Mouse (Mus musculus) liver, embryonic 12.5 days (tissue): ENCODE measurements around the gene Myb. TPM values are rescaled to one million over a fixed set of nuclear protein-coding genes. Genes with fewer than 3 reads are reported as not detected.

Source experiments
- ATAC-seq: fragments of 200-750 bp; cut with Nextera tagmentation; 2 replicates; pipeline ENCODE4 v1.8.0; 2017; ENCODE audit warnings: moderate number of reproducible peaks, mild to moderate bottlenecking, moderate library complexity
- H3K27ac ChIP-seq: fragments of 300-500 bp; sonication (generic); 2 replicates; pipeline ENCODE4 v1.5.1; 2016; ENCODE audit warnings: mild to moderate bottlenecking
- H3K27me3 ChIP-seq: fragments of 300-500 bp; sonication (generic); replicated peaks from 2 replicates; pipeline ENCODE4 v1.6.1; 2016; ENCODE audit warnings: mild to moderate bottlenecking, moderate library complexity
- H3K36me3 ChIP-seq: fragments of 300-500 bp; sonication (generic); 2 replicates; pipeline ENCODE4 v1.6.1; 2016; ENCODE audit warnings: mild to moderate bottlenecking, moderate library complexity
- H3K4me1 ChIP-seq: fragments of 300-500 bp; sonication (generic); 2 replicates; pipeline ENCODE4 v1.6.1; 2016
- H3K4me2 ChIP-seq: fragments of 300-500 bp; sonication (generic); 2 replicates; pipeline ENCODE4 v1.6.1; 2016; ENCODE audit warnings: mild to moderate bottlenecking, moderate library complexity
- H3K4me3 ChIP-seq: fragments of 300-500 bp; sonication (generic); 2 replicates; pipeline ENCODE4 v1.5.1; 2016; ENCODE audit warnings: mild to moderate bottlenecking, moderate library complexity
- H3K9ac ChIP-seq: fragments of 300-500 bp; sonication (generic); 2 replicates; pipeline ENCODE4 v1.6.1; 2016; ENCODE audit warnings: mild to moderate bottlenecking, moderate library complexity
- H3K9me3 ChIP-seq: fragments of 300-500 bp; sonication (generic); replicated peaks from 2 replicates; pipeline ENCODE4 v1.6.1; 2016; ENCODE audit warnings: mild to moderate bottlenecking, moderate library complexity
- WGBS: fragments of 180-500 bp; shearing (Covaris S2); methylation state at CpG from one replicate; pipeline ENCODE4 v1.1.7; 2016; ENCODE audit not compliant: insufficient replicate concordance; 5-methylcytosine and 5-hydroxymethylcytosine counted together
- polyA plus RNA-seq: library from polyadenylated mRNA; unstranded; fragments of >200 nt; fragmentation: Nextera tagmentation; extraction: Ambion mirVana; gene quantifications from 2 replicates; pipeline ENCODE4 v1.2.1, GENCODE M21; 2016

Myb gene
- polyA plus RNA-seq, 1 experiment from 2014 or later: 24.7 TPM

DNA sequence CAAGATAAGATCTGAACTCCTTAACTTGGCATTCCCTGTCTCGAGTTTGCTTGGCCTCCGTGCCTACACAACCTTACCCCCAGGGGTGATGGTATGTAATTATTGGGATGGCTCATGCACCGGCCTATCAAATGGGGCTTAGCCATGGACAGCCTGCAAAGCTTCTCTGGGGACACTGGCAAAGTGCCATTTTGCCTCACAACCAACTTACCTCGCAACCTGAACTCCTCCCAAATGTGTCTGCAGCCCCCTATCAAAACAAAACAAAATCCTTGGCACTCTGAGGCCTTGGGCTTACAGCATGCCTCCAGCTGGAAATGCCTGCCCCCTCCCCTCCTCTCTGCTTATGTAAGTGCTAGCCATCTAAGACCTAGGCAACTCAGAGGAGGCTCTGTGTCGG is 6.4 kb upstream of the Myb start:
- no peak for ATAC-seq
- Histone ChIP-seq H3K27ac (no peak overlapping the region), H3K4me3 (no peak overlapping the region), H3K4me1 (peaks cover 7% of the 10 kb centered on the region; the same call in 1 of the 2 replicates), H3K36me3 (no peaks in the 10 kb centered on the region), H3K4me2 (no peak overlapping the region), H3K9me3 (no peaks in the 10 kb centered on the region), H3K27me3 (peaks cover 6% of the 10 kb centered on the region; the same call in 1 of the 2 replicates), H3K9ac (no peak overlapping the region)
- WGBS: 80% methylated on average over 5 of the region's 5 CpGs

DNA sequence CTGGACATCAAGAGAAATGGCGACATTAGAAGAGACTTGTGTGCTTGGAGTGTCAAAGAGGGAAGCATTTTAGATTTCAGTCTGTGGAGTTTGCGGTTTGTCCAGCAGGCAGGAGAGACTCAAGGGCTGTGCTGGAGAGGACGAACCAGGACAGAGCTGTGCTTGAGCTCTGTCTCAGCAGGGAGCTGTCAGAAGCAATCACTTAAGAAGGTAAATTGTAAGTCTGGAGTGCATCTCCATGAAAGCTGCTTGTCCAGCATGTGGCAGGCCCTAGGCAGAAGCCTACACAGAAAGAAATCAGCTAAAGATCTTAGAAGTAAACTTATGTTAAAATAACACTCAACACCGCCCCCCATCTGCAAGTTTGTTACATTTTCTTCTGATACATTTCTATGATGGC is 4.6 kb upstream of the Myb start:
- no peak overlapping the region for H3K27ac ChIP-seq
- ATAC-seq: no peak
- 80% methylated on average over 4 of the region's 4 CpGs for WGBS
- no peaks in the 10 kb centered on the region for H3K36me3 ChIP-seq
- no peaks in the 10 kb centered on the region for H3K9me3 ChIP-seq
- H3K4me1 ChIP-seq: peaks cover 18% of the 10 kb centered on the region
- peaks cover 14% of the 10 kb centered on the region; the same call in 1 of the 2 replicates for H3K27me3 ChIP-seq
- H3K4me2 ChIP-seq: no peak overlapping the region
- H3K4me3 ChIP-seq: no peak overlapping the region
- no peak overlapping the region for H3K9ac ChIP-seq

GRCm38 (mm10) chr10:21162124-21162523 is 1.3 kb upstream of the Myb start:
- Histone ChIP-seq H3K4me3 (peak overlapping the region; percentile 81; the same call in 1 of the 2 replicates), H3K27me3 (peaks cover 21% of the 10 kb centered on the region; the same call in 1 of the 2 replicates), H3K9ac (no peak overlapping the region), H3K27ac (no peak overlapping the region), H3K4me2 (peak overlapping the region; percentile 100), H3K36me3 (no peaks in the 10 kb centered on the region), H3K4me1 (peaks cover 47% of the 10 kb centered on the region), H3K9me3 (no peaks in the 10 kb centered on the region)
- no peak for ATAC-seq
- 52% methylated on average over 3 of the region's 3 CpGs for WGBS

DNA sequence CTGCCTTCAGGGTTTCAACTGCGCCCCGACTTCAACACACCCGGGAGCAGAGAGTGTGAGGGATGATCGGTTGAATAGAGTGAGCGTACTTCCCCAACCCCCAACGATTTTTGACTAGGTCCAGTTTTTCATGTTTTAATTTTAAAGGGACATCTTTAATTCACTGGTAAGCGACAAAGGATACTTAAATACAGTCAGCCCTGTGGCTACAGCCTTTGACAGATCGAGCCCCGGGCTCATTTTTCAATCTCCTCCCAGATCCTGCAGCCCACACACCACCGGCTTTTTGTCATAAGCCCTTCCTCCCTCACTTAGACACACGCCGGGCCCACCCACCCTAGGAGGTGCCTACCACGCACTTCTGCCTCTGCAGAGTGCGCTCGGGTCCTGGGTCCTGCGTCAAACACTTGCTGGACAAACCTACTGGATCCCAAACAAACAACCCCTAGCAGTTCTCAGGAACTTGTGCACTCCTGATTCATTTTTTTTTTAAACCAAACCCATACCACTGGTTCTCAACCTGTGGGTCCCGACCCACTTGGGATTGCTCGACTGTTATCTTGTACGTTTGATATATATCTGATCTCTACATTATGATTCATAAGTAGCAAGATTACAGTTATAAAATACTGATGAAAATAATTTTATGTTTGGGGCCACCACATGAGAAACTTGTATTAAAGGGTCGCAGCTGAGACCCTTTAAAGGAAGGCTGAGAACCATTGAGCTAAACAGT is 743 bp upstream of the Myb start:
- Histone ChIP-seq H3K36me3 (0 out of 2 replicates have a peak, but pooled peaks cover under 1% of the 10 kb centered on the region), H3K9ac (peak overlapping the region; percentile 84), H3K9me3 (no peaks in the 10 kb centered on the region), H3K4me3 (peak overlapping the region; percentile 81), H3K27ac (peak overlapping the region; percentile 79), H3K4me2 (peak overlapping the region; percentile 100), H3K4me1 (peaks cover 48% of the 10 kb centered on the region), H3K27me3 (peaks cover 21% of the 10 kb centered on the region; the same call in 1 of the 2 replicates)
- peak; percentile 26; the same call in 1 of the 2 replicates for ATAC-seq
- 3% methylated on average over 20 of the region's 20 CpGs for WGBS

DNA sequence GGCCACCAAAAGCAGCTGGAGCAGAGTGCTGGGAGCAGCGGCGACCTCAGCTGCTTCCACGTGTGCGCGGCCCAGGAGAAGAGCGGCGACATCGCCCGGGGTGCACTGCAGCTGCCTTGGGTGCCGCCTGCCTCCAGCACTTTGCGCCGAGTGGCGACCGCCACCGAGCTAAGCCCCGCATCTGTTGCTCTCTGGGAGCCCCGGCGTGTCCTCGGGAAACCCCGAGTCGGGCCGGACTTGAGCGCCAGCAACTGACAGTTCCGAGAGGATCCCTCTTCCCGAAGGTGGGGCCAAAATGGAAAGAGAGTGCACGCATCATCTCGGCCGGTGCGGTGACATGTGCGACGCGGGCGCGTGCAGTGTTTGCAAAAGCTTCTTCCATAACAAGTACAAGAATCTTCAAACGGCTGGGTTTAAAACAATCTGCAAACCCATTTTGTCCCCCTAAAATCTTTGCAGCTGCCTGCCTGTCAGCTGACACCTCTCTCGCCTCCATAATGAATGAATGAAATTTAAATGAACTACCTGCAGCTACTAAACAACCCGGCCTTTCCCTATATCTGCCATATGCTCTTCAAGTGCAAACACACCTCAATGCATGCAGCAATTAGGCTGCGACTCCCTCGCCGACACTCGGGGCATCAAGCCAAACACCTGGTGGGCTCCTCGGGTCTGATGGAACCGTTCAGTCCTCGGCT is 938 bp downstream of the Myb start:
- Histone ChIP-seq H3K27ac (peak overlapping the region; percentile 82), H3K4me1 (peaks cover 61% of the 10 kb centered on the region), H3K4me2 (peak overlapping the region; percentile 100), H3K9me3 (no peaks in the 10 kb centered on the region), H3K4me3 (peak overlapping the region; percentile 81), H3K27me3 (peaks cover 21% of the 10 kb centered on the region; the same call in 1 of the 2 replicates), H3K36me3 (peaks cover 14% of the 10 kb centered on the region), H3K9ac (peak overlapping the region; percentile 84)
- peak; percentile 42; the same call in 1 of the 2 replicates for ATAC-seq
- WGBS: 0% methylated on average over 44 of the region's 44 CpGs

- Histone ChIP-seq H3K36me3 (peaks cover 14% of the 10 kb centered on the region), H3K9me3 (no peaks in the 10 kb centered on the region), H3K4me2 (peak overlapping the region; percentile 100), H3K4me1 (peaks cover 59% of the 10 kb centered on the region), H3K27ac (peak overlapping the region; percentile 82), H3K27me3 (peaks cover 21% of the 10 kb centered on the region; the same call in 1 of the 2 replicates), H3K9ac (peak overlapping the region; percentile 84), H3K4me3 (peak overlapping the region; percentile 81)
- under 1% methylated on average over 35 of the region's 35 CpGs for WGBS
- ATAC-seq: peak; percentile 58
Measured at GRCm38 (mm10) chr10:21158918-21159443, 1.8 kb downstream of the Myb start.

DNA sequence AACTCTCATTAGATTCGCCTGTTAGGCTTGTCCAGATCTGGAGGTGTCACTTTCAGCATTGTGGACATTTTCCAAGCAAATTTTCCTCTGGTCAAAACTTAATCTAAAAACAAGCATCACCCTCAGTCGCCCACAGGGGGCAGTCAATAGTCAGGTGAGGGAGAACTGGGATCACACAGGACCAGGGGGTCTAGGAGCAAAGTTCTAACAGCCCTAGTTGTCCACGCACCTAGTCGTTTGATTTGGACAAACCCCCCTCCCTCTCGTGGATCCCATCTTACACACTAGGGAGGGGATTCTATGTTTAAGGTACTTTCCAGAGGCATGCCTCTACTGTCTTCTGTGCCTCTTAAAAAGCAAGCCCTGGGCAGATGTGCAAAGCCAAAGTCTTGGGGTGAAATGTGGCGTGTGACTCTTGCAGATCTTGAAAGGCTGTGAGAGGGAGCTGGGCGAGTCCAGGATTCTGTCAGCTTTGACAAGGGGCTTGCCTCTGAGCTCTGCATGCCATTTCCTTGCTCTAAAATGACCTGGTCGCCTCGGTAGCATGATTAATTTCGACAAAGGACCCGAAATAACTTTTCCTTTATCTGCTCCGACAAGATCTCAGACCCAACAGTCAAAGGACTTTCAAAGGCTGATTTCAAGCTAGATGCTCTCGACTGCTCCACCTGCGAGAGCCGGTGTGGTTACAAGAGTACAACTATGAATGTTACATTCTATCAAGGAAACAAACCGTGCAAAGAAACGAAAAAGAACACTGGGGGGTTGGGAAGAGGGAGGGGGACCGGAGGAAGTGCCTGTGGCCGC is 2.5 kb downstream of the Myb start:
- Histone ChIP-seq H3K9ac (peak overlapping the region; percentile 84), H3K27ac (peak overlapping the region; percentile 82)
- WGBS: 2% methylated on average over 19 of the region's 19 CpGs

DNA sequence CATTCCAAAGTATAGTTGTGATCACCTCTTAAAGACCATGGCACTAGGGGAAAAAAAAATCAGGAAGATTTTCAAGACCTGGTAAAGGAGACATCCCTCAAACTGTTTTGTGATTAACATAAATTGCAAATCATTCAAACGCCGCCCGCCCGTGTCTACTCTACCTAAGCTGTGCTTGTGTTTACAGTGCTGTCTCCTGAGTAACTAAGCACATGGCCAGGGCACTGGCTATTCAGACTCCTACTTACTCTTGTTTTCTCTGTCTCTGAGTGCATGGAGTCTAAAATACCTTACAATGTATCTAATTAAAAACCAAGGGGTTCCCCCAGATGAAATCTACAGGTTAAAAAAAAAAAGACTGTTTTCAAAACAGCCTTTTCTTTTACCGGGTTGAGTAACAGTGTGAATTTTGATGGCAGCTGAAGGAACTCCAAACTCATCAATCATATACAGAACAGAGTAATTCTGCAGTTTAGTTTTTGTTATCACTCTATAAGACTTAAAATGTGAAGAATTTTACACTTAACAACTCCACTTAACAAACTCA is 3.8 kb downstream of the Myb start:
- H3K27me3 ChIP-seq: peaks cover 14% of the 10 kb centered on the region; the same call in 1 of the 2 replicates
- ATAC-seq: no peak

More for the DNA sequence above, 2.5 kb downstream of the Myb start:
- H3K4me2 ChIP-seq: peak overlapping the region; percentile 100
- no peak for ATAC-seq
- H3K9me3 ChIP-seq: no peaks in the 10 kb centered on the region
- H3K27me3 ChIP-seq: peaks cover 16% of the 10 kb centered on the region; the same call in 1 of the 2 replicates
- H3K4me3 ChIP-seq: peak overlapping the region; percentile 81
- peaks cover 20% of the 10 kb centered on the region for H3K36me3 ChIP-seq
- H3K4me1 ChIP-seq: peaks cover 59% of the 10 kb centered on the region

GRCm38 (mm10) chr10:21156416-21156815 is 4.4 kb downstream of the Myb start:
- Histone ChIP-seq H3K27me3 (peaks cover 10% of the 10 kb centered on the region; the same call in 1 of the 2 replicates), H3K9ac (no peak overlapping the region), H3K4me1 (peaks cover 51% of the 10 kb centered on the region), H3K36me3 (peaks cover 35% of the 10 kb centered on the region), H3K4me3 (no peak overlapping the region), H3K27ac (no peak overlapping the region), H3K4me2 (no peak overlapping the region), H3K9me3 (no peaks in the 10 kb centered on the region)
- ATAC-seq: no peak
- whole genome bisulfite sequencing: 68% methylated on average over 3 of the region's 3 CpGs

More for the DNA sequence above, 3.8 kb downstream of the Myb start:
- Histone ChIP-seq H3K27ac (no peak overlapping the region), H3K4me3 (no peak overlapping the region), H3K4me2 (no peak overlapping the region; the same call in 1 of the 2 replicates), H3K9ac (no peak overlapping the region), H3K9me3 (no peaks in the 10 kb centered on the region), H3K4me1 (peaks cover 57% of the 10 kb centered on the region), H3K36me3 (peaks cover 33% of the 10 kb centered on the region)
- WGBS: 35% methylated on average over 5 of the region's 5 CpGs

DNA sequence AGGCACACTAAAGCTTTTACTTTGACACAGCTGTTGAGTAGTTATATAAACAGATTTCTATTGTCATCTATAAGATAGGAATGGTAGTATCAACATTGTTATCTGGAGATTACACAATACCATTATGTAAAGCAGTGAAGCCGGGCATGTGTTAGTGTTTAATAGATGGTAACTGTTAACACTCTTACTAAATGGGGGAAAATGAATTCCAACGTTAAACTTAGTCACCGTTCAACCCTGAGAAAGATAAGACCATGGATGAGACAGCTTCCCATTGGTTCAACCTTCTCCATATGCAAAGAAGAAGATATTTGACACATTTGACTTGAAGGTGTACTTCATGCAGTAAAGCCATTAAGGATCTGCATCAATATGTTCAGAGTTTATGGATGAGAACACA is 5.9 kb downstream of the Myb start:
- Histone ChIP-seq H3K9ac (no peak overlapping the region), H3K9me3 (no peaks in the 10 kb centered on the region), H3K27me3 (peaks cover 3% of the 10 kb centered on the region; the same call in 1 of the 2 replicates), H3K4me1 (peaks cover 42% of the 10 kb centered on the region), H3K4me3 (no peak overlapping the region), H3K4me2 (no peak overlapping the region), H3K27ac (no peak overlapping the region), H3K36me3 (peaks cover 46% of the 10 kb centered on the region)
- ATAC-seq: no peak
- 31% methylated on average over 3 of the region's 3 CpGs for WGBS

DNA sequence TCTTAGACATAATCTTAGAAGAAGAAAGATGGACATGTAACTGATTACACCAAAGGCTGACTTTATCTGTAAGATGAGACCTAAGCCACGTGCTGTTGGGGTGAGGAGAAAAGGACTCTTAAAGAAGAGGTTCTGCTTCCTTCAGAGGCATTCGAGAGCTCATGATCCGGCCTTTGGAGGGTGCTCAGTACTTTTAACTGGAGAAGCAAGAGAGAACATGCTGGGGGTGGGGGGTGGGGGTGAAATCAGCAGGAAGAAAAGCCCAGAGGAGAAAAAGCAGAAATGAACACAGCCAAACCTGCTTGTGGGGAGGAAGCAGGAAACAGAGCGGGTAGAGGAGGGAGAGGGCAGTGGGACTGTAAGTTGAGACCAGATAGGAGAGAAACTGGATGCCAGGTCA is 7.4 kb downstream of the Myb start:
- Histone ChIP-seq H3K4me1 (peaks cover 28% of the 10 kb centered on the region), H3K4me3 (no peak overlapping the region), H3K27ac (no peak overlapping the region), H3K9me3 (no peaks in the 10 kb centered on the region), H3K4me2 (no peak overlapping the region), H3K27me3 (no peaks in the 10 kb centered on the region), H3K36me3 (peaks cover 51% of the 10 kb centered on the region), H3K9ac (no peak overlapping the region)
- ATAC-seq: no peak
- WGBS: 47% methylated on average over 4 of the region's 4 CpGs
